Mouse (Mus musculus) lung, postnatal 36 days (tissue): Measurements from ENCODE around the gene Stk10.

ENCODE experiments used
- DNase-seq: peaks from one replicate; pipeline ENCODE4 v3.0.0; 2022; ENCODE audit warnings: mixed read lengths

Stk10 gene

GRCm38 (mm10) chr11:32634842-32635241 is 101.7 kb downstream of the Stk10 start:
- DNase-seq, result no peak

DNA sequence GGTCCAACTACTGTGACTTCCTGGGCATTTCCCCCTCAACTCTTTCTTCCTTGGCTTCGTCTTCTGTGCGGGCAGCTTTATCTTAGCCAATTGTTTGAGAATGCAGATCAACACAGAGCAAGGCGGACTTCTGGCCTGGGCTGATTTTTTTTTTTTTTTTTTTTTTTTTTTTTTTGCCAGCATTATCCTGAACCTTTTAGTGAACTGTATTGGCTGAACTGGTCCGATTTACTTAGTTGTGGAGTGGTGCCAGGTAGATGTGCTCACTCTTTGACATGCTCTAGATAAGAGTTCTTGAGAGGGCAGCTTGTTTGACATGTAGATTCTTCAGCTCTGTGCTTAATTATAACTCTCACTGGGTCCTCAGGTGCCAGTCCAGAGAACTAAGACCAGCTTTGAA is 103.2 kb downstream of the Stk10 start:
- DNase-seq, result peak; percentile 36

DNA sequence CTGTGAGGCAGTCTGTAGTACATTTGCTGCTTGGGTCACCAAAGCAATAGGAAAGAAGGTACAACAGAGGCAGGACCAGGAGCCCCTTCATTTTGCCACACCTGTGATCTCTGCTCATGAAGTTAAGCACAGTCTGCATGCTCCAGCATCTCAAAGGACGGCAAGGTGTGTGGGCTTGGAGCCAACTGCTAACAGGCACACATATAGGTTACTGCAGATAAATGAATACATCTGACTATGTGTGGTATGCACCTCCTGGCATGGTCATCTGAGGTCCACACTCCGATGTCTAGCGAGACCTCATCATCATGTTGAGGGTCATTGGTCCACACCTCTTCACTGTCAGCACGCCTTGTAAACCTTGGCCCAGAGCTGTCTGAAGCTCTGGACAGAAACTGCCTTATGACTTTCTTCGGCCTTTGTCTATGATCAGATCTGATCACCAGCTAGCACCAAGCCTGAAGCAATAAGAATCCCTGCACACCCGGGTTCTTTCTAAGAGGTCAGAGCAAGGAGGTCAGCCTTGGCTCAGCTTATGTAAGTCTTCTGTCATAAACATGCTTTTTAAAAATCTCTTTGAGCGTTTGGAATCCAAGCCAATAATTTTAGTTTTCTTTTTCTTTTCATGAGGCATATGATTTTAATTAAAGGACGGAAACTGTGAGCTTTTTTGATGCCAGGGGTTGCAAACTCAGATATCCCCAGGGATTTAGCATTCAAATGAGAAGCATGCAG is 105.6 kb downstream of the Stk10 start:
- no peak for DNase-seq

GRCm38 (mm10) chr11:32640617-32641016 is 107.5 kb downstream of the Stk10 start:
- DNase-seq, result no peak

GRCm38 (mm10) chr11:32642249-32642876 is 109.3 kb downstream of the Stk10 start, which contains the start of gene Fbxw11:
Gene Fbxw11, plus strand, starts transcription at chr11:32642724.
- peak; percentile 97 for DNase-seq

DNA sequence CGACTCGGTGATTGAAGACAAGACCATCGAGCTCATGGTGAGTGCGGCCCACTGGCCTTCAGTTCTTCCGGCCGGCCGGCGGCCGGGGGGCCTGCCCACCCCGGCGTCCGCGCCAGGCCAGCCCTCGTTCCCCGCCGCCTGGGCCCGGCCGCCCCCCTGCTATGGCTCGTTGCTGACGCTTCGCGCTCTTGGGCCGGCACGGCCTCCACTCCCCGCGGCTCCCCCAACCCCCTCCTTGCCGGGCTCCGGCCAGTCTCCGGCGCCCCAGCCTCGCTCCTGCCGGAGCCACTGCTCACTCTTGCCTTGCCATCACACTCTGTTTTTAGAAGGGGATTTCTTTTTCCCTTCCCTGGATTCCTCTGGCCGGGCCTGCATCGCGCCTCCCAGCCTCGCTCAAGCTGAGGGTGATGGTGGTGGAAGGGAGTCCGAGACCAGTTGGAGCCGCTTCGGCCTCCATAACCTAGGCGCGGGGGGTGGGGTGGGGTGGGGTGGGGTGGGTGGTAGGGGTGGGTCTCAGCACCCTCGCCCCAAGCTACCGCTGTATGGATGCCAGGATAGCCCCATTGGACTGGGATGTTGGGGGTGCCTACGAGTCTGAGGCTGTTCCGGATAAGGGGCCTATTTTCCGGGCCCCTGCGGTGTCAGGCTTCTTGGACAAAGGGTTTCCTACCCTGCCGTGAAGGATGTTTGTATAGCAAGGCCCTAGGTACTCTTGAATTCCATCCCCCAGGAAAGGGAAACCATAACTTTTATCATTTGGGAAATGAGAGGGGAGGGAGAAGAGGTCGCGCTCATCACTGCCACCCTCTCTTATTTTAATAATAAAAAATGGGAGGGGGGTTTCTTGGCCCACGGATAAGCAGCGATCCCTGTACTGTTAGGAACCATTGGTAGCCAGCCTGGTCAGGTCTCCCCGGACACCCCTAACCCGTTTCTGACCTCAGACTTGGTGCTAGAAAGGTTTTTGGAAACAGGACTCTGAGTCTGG is 110.1 kb downstream of the Stk10 start:
- DNase-seq, result no peak

GRCm38 (mm10) chr11:32644010-32644409 is 110.9 kb downstream of the Stk10 start:
- peak; percentile 24 for DNase-seq

DNA sequence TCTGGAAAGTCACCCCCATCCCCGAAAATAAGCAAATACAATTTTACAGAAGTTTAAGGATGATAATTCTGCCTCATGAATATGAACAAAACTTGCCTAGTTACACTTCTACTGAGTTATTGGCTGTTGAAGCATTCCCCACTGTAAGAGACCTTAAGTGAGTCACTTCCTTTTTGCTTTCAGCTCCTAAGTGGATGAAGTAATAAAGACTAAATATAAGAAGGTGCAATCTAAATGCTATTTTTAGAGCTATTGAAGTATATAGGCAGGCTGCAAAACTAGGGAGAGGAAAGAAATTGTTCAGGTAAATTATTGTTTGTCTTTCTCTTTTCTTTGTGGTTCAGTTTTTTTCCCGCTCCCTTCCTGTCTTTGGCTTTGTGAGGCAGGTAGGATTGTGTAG is 114.2 kb downstream of the Stk10 start:
- DNase-seq, result no peak

GRCm38 (mm10) chr11:32650236-32650749 is 117.2 kb downstream of the Stk10 start:
- no peak for DNase-seq

- no peak for DNase-seq
Measured at GRCm38 (mm10) chr11:32650893-32651590, 117.9 kb downstream of the Stk10 start.

DNA sequence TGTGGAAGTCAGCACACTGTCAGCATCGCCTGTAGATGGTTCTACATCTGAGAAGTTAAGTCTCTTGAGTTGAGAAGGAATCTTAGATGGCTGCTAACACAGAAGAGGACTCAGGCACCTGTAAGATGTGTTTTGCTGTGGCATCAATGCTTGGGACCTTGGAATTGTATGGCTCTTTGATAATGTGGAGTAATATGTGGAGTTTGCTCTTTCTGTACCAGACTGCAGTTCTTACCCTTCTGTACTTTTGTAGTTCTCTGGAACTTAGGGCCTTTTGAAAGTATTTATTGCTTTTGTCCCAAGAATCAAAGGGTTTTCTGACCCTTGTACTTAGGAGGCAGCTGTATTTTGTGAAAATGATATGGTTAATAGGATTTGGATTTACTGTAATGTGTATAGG is 118.6 kb downstream of the Stk10 start:
- no peak for DNase-seq

DNA sequence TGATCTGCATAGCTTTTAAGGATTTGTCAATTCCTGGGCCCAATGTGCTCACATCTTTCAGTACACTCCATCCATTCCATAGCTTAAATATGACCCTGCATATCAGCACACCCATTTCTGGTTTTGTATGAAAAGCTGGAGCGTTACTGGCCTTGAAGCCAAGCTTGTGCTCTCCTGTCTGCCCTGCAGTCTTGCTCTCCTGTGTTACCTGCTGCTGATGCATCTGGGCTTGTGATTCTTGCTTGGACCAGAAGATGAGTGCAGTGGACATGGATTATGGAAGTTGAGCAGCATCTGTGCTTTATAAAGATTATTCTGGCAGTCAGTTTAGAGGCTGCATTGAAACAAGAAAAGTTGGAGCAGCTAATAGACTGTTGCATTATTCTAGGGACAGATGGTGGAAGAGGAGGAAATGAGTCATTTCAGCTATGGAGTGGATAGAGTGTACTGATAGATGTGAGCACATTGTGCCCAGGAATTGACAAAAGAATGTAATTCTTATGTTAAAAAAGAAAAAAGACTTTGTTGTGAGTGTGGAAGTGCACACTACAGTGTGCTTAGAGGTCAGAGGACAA is 129.1 kb downstream of the Stk10 start:
- no peak for DNase-seq

- no peak for DNase-seq
Measured at GRCm38 (mm10) chr11:32665639-32666038, 132.5 kb downstream of the Stk10 start.

DNA sequence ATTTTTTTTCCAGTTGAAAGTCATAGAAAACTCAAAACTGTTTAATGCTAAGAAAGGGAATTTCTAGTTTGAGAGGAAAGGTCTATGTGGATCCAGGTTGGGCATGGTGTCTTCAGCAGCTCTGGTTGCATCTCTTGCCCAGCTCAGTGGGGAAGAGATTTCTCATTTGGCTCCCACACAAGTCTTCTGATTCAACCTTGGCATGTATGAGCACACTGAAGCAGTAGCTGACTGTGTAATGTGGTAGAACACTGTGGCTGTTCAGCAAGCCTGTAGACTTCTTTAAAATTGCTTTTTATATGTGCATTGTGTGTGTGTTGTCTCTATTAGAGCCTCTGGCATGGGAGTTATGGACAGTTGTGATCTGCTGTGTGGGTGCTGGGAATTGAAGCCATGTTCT is 133.9 kb downstream of the Stk10 start:
- no peak for DNase-seq

DNA sequence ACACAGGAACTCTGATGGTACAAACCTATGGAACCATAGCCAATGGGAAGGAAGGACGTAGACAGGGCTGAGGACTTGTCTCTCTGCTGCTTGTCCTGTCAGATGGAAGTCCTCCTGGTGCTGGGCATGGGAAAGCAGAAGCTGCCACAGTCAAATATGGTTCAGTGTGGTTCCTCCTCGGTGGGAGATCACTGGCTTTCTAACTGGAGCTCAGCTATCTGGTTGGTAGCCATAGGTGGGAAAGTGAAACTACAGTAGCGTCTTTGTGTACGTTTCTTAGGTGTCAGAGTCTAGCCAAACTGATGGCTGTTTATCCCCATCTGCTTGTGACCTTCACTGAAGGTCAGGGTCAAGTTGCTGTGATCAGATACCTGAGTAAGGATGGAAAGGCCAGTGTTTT is 138.4 kb downstream of the Stk10 start:
- no peak for DNase-seq
